Mouse (Mus musculus): ENCODE data around the gene Gli3. TPM values are rescaled to one million over a fixed set of nuclear protein-coding genes. Genes with fewer than 3 reads are reported as not detected.

Gli3 gene
- total RNA-seq (2021) = 1 to 10 TPM; 1.4 TPM
- long read RNA-seq, experiment 1, partial matches to known transcripts = 0 of 1 reads
- long read RNA-seq, experiment 1, other reads (novel, unspliced or antisense) = 1 of 1 reads
- long read RNA-seq, experiment 2 = 0 reads

DNA sequence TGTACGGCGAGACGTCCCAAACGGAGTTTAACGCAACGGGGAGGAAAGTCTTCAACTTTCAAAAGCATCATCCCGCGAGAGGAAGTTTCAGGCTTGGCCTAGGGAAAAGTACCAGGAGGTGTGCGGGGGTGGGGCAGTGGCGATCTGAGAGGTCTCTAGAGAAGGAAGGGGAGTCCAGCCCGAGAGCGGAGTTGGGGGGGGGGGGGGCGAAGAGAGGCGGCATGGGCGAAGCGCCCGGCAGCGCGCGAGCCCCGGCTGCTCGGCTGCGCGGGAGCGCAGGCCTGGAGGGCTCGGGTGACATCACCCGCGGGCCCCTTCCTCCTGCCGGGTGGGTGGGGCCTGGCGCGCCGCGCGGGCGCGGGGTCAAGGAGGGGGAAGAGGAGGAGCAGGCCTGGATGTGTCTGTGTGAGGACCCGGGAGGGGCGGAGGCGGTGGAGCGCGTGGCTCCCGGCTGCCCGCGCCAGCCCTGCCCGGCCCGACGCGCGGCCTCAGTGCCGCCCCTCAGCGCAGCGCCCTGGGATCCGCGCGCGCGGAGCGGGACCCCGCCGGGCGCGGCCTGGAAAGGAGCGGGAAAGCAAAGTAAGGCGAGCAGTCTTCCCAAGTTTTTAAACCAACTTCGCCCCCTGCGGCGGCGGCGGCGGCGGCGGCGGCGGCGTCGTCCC is at the start of gene Gli3:
Gene Gli3 (plus strand): TSS at position 406 of the 662 bp plus-strand sequence.
- TF ChIP-seq CTCF (IDR thresholded peaks at IDR 0.05) = no peak
- DNase-seq = peak; percentile 82
- intact Hi-C loops (cut with DNase I) = no loop called here
- H3K27ac ChIP-seq = peak within 1 kb of the TSS; percentile 78
- peak within 1 kb of the TSS; percentile 88 for H3K4me3 ChIP-seq

DNA sequence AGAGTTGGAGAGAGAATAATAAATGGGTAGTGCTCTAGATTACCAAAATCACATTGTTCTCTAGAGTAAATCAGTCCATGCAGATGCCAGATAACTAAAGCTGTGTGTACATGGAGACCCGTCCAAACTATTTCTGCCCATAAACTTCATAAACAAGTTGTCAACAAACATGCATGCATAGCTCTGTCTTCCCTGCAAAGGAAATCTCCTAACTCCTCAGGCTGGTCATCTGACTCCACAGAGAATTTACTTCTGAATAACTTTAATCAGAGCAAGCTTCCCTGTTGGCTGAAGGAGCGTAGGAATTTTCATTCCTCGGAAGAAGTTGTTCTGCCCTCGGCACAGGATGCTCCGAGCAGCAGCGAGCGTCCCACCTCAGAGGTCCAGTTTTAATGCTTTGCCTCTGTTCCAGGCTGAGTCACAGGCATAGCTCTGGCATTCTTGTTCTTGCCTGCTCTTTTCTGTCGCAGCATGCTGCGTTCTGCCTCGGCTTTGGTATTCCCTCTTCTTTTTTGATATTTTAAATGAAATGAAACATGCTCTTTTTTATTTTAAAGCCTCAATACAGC is 41.8 kb upstream of the Gli3 start:
- intact Hi-C loops (cut with DNase I) = no loop called here
- DNase-seq = peak; percentile 20
- H3K4me3 ChIP-seq = peak overlapping the region; percentile 43

DNA sequence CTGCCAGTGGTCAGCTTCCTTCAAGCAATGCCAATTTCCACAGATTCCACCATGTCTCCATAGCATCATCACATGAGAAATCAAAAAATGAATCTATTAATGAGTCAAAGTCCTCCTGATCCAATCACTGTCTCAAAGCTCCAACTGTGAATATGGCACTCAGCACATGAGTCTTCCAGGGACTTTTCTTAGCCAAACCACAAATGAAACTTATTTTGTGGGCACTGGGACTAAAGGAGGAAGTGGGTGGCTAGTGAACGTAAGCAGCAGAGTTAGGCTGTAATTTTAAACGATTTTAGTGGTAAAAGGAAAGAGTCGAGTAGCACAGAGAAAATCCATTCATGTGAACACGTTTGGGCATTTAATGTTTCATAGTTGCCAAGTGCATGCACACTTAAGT is 21.0 kb upstream of the Gli3 start:
- H3K4me3 ChIP-seq = no peak overlapping the region
- DNase-seq = no peak
- H3K27ac ChIP-seq = no peak overlapping the region
- TF ChIP-seq CTCF (IDR thresholded peaks at IDR 0.05) = no peak
- intact Hi-C loops (cut with DNase I) = no loop called here

More for the DNA sequence above, 41.8 kb upstream of the Gli3 start:
- no peak overlapping the region for H3K27ac ChIP-seq
- TF ChIP-seq CTCF (IDR thresholded peaks at IDR 0.05) = no peak

DNA sequence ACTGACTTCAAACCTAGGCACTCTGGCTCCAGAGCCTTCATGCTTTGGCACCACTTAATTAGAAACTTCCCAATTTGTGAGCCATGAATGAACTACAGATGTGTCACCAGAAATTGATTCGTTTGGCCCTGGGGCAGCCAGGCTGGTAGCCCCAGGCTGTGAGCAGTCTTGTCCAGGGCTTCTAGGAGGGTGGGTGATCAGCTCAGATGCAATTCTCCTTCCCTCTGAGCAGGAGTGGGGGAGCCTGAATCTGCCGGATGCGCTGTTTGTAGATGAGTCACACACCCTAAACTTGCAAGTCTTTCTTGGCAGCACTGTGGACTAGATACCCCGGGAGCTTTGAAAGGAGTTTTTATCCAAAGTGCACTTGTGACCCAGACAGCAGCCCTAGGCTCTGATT is 18.7 kb upstream of the Gli3 start:
- TF ChIP-seq CTCF (IDR thresholded peaks at IDR 0.05) = no peak
- no peak overlapping the region for H3K4me3 ChIP-seq
- intact Hi-C loops (cut with DNase I) = no loop called here
- H3K27ac ChIP-seq = no peak overlapping the region
- DNase-seq = no peak

DNA sequence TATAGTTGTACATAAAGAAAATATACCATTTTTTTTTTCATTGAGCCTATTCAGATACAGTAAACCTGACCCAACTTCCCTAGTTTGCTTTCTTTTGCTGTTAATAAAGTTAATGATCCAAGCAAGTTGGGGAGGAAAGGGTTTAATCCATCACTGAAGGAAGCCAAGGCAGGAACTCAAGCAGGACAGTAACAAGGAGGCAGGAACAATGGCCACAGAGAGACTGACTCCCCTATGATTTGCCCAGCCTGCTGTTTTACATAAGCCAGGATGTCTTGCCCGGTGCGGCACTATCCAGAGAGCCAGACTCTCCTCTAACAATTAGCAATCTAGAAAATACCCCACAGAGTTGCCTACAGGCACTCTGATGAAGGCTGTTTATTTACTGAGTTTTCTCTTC is 17.4 kb upstream of the Gli3 start:
- no peak overlapping the region for H3K4me3 ChIP-seq
- no peak for TF ChIP-seq CTCF (IDR thresholded peaks at IDR 0.05)
- intact Hi-C loops (cut with DNase I) = no loop called here
- DNase-seq = no peak
- no peak overlapping the region for H3K27ac ChIP-seq

DNA sequence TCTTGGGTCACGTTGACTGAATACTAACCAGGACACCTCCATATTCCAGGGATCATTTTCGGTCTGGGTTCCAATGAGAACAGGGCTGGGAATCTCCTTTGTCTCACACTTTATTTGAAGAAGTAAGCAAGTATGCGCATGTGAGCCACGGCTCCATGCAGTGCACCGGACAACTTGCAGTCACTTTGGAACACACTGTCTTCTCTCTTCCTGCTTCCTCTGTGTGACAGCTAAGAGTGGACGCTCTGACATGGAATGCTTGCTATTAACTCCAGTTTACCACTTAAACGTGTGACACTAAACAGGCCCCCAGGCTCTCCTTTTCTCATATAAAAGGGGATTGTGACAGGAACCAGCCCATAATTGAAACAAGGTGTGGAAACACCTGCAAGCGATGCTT is 17.0 kb upstream of the Gli3 start:
- no peak for TF ChIP-seq CTCF (IDR thresholded peaks at IDR 0.05)
- no peak overlapping the region for H3K27ac ChIP-seq
- no peak for DNase-seq
- H3K4me3 ChIP-seq = no peak overlapping the region
- intact Hi-C loops (cut with DNase I) = no loop called here

DNA sequence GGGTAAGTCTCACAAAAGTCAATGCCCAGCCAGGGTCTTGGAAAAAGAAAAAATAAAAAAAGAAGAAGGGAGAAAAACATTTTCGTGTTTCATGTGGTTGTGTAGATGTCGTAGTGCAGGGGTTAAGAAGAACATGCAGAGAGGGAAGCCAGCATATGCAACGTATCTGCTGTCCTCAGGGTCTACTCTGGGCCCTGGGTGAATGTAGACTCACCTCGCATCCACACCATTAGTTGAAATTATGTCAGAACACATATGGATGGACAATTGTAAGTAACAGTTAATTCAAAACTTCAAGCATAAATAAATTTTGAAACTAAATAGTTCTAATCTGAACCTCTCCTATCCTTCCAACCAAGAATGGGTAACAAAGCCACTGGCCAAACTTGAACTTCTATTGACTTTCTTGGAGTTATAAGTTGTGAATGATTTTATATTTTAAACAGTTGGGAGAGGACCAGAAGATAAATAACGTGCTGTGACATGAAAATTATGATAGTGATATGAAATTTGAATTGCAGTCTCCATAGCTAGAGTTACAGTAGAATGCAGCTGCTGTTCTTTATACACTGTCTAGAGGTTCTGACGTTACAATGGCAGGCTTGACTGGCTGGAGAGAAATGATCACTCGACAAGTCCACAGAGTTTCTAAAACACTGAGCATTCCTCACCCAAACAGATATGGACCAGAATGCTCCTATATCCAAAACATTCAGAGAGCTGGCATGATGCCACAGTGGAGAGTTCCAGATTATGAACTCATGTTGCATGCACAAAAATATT is 16.1 kb upstream of the Gli3 start:
- H3K4me3 ChIP-seq = no peak overlapping the region
- intact Hi-C loops (cut with DNase I) = no loop called here
- no peak for TF ChIP-seq CTCF (IDR thresholded peaks at IDR 0.05)
- H3K27ac ChIP-seq = no peak overlapping the region
- no peak for DNase-seq

DNA sequence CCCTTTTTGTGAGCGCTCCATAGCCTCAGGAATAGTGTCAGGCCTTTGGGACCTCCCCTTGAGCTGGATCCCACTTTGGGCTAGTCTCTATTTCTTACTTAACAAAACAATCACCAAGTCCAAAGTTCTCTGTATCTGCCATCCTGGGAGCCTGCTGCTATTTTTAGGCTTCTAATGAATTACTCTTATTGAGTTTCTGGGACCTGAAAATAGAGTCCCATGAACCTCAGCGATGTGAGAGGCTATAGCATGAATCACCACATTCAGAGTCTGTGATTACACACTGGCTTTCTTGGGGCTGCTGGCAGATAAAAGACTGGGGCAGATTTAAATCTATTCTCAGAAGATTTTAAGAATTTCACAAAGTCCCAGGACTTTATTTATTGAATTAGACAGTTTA is 12.1 kb upstream of the Gli3 start:
- H3K4me3 ChIP-seq = no peak overlapping the region
- intact Hi-C loops (cut with DNase I) = no loop called here
- DNase-seq = no peak
- no peak for TF ChIP-seq CTCF (IDR thresholded peaks at IDR 0.05)
- H3K27ac ChIP-seq = no peak overlapping the region

DNA sequence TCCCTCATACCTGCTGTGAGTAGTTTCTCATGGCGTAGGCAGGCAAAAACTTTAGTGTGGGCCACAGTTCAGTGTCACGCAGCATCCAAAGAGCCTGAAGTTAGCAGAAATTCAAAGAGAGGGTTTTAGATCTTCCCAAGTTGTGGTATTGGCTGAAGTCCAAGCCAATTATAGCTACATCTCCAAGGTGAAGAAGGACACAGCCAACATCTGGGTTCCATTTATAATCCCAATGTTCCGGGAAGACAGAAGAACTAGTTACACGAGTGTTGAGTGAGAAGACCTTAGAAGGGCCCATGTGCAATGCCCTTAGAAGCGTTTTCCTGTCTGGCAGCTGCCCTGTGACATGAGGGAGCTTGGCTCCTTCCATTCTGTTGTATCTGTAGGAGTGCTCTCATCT is 5.2 kb upstream of the Gli3 start:
- Histone ChIP-seq H3K27ac (no peak overlapping the region), H3K4me3 (no peak overlapping the region)
- DNase-seq = no peak
- TF ChIP-seq CTCF (IDR thresholded peaks at IDR 0.05) = no peak
- intact Hi-C loops (cut with DNase I) = no loop called here

DNA sequence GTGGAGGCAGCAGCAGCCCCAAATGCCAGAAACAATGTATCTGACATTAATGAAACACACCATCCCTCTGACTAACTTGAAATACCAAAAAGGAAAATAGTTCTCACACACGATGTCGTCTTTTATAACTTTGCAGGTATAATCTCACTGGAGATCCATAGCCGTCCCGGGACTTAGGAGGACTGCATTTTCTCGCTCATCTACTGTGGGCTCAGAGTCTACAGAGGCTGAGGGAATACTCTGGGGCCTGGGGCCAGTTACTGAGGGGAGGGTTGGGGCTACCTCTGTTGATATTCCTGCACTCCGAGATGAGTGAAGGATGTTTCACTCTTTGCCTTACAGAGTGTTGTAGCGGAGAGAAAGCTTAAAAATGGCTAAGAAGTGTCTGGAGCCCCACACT is 1.1 kb upstream of the Gli3 start:
- Histone ChIP-seq H3K27ac (no peak overlapping the region), H3K4me3 (no peak overlapping the region)
- intact Hi-C loops (cut with DNase I) = no loop called here
- DNase-seq = no peak
- TF ChIP-seq CTCF (IDR thresholded peaks at IDR 0.05) = no peak

DNA sequence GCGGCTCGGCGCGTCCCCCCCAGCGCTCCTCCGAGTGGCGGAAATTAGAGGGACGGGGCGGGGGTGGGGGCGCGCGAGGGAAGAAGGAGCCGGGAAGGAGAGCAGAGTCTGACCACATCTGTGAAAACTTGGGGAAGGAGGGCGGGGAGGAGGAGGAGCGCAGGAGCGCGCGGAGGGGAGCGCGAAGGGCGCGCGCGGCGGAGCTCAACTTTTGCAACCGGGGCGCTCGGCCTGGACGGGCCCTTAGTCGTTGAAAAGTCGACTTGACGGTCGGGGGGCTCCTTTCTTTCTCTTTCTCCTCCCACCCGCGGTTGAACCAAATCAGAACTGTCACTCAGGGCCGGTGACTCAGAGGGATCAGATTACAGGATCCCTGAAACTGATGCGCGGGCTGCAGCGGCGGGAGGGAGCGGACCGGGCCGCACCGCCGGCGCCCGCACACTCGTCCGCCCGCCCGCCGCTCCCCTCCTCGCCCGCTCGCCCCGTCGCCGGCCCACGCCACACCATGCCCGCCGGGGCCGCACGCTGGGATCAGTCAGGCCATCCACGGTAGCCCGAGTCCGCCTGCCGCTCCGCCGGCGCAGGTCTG is 551 bp downstream of the Gli3 start:
- intact Hi-C loops (cut with DNase I) = no loop called here
- Histone ChIP-seq H3K4me3 (peak overlapping the region; percentile 88), H3K27ac (peak overlapping the region; percentile 78)
- TF ChIP-seq CTCF (IDR thresholded peaks at IDR 0.05) = no peak
- DNase-seq = peak; percentile 67

DNA sequence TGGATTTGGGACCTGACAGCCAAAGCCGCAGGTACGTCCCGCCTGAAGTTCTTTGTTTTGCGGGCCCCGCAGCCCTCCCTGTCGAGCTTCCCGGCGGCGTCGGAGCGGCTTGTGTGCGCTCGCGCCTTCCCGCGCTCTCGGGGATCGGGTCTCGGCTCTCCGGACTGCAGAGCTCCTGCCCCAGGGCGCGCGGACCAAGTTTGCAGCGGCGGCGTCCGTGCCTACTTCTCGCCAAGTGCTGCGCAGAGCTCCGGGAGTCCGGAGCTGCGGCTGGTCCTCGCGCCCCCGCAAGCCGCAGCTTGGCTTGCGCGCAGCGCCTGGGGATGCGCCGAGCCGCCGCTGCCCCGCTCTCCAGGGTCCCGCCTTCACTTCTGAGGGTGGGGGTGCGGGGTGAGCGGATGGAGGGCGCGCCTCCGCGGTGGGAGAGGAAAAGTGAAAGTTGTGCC is 1.1 kb downstream of the Gli3 start:
- DNase-seq = peak; percentile 67
- intact Hi-C loops (cut with DNase I) = no loop called here
- H3K27ac ChIP-seq = peak overlapping the region; percentile 78
- no peak for TF ChIP-seq CTCF (IDR thresholded peaks at IDR 0.05)
- H3K4me3 ChIP-seq = peak overlapping the region; percentile 88
